Mouse (Mus musculus) neutrophil, adult 83 days (primary cell): Measurements from ENCODE around the gene Dlg2. TPM values are rescaled to one million over a fixed set of nuclear protein-coding genes. Genes with fewer than 3 reads are reported as not detected.

Source experiments
- total RNA-seq, 2 experiments: library from RNA; stranded (reverse); gene quantifications; one replicate each; pipeline ENCODE4 v1.2.4; 2023

Dlg2 gene
- total RNA-seq, result under 1 TPM; 0.40 to 0.46 TPM

GRCm38 (mm10) chr7:90476313-90477245 is at the start of gene Dlg2:
TSS of gene Dlg2 (plus strand) at chr7:90476672.

GRCm38 (mm10) chr7:90442518-90443080 is 33.9 kb upstream of the Dlg2 start, which contains the start of gene Crebzf:
TSS of gene Crebzf (plus strand) at chr7:90442729.

GRCm38 (mm10) chr7:90456845-90457468 is 19.5 kb upstream of the Dlg2 start, which contains the start of gene Tmem126a:
TSS of gene Tmem126a (minus strand) at chr7:90457229.

GRCm38 (mm10) chr7:90475793-90476312 is 619 bp upstream of the Dlg2 start, which contains the start of gene Tmem126b:
TSS of gene Tmem126b (minus strand) at chr7:90476001.

Other genes with a start within 250 kb of the Dlg2 start
- not detected for gene Ccdc83, start 210.9 kb upstream of the Dlg2 start, total RNA-seq
- 1 to 10 TPM in 1 of 2 experiments, under 1 TPM in 1; 0.96 to 1.2 TPM for gene Sytl2, start 174.4 kb upstream of the Dlg2 start, total RNA-seq
- gene Ccdc89, start 50.1 kb upstream of the Dlg2 start, total RNA-seq, result under 1 TPM in 1 of 2 experiments, not detected in 1; 0.15 TPM
- gene Crebzf, start 33.9 kb upstream of the Dlg2 start, total RNA-seq, result 10 to 100 TPM; 40.0 to 40.7 TPM
- gene Tmem126a, start 19.4 kb upstream of the Dlg2 start, total RNA-seq, result 10 to 100 TPM; 11.4 to 16.9 TPM
- 1 to 10 TPM; 4.9 to 5.0 TPM for gene Tmem126b, start 671 bp upstream of the Dlg2 start, total RNA-seq